Mouse (Mus musculus) G1E (cell line): ENCODE measurements around the gene 4930518I15Rik. TPM values are rescaled to one million over a fixed set of nuclear protein-coding genes. Genes with fewer than 3 reads are reported as not detected.

Experiments
- ATAC-seq: 2 replicates; pipeline ENCODE4 v1.8.0; 2016; ENCODE audit warnings: mild to moderate bottlenecking; ENCODE audit not compliant: insufficient number of reproducible peaks, poor library complexity, low FRiP score, severe bottlenecking; ENCODE audit errors: extremely low read depth
- DNase-seq: peaks from one replicate; pipeline ENCODE4 v3.0.0; 2012; ENCODE audit warnings: low spot score
- H3K27me3 ChIP-seq: 2 replicates; pipeline ENCODE4 v1.6.1; 2012; ENCODE audit warnings: mild to moderate bottlenecking, low read length, inconsistent platforms; ENCODE audit not compliant: insufficient read depth
- H3K36me3 ChIP-seq: replicated peaks from 2 replicates; pipeline ENCODE3; 2012; ENCODE audit warnings: mild to moderate bottlenecking, inconsistent platforms
- H3K4me1 ChIP-seq: 2 replicates; pipeline ENCODE4 v1.6.1; 2012; ENCODE audit warnings: low read depth, low read length, inconsistent platforms, mixed read lengths; ENCODE audit not compliant: insufficient read depth
- H3K4me3 ChIP-seq: 2 replicates; pipeline ENCODE4 v1.5.1; 2012; ENCODE audit warnings: low read depth, mild to moderate bottlenecking, inconsistent platforms, low read length, moderate library complexity, mixed read lengths
- H3K9me3 ChIP-seq: replicated peaks from 2 replicates; pipeline ENCODE4 v1.6.1; 2012; ENCODE audit warnings: inconsistent platforms
- CTCF ChIP-seq: IDR thresholded peaks from 2 replicates; pipeline ENCODE4 v1.5.1; 2012; ENCODE audit warnings: low read depth, low read length, inconsistent platforms, mixed read lengths
- GATA1 ChIP-seq: IDR thresholded peaks from 2 replicates; pipeline ENCODE4 v1.6.1; 2012; ENCODE audit warnings: borderline replicate concordance, low read length, inconsistent platforms, mixed read lengths
- GATA2 ChIP-seq: IDR thresholded peaks from 2 replicates; pipeline ENCODE4 v1.6.1; 2012; ENCODE audit warnings: low read depth, low read length, inconsistent platforms, borderline replicate concordance
- POLR2AphosphoS5 ChIP-seq: IDR thresholded peaks from 2 replicates; pipeline ENCODE4 v1.6.1; 2012; ENCODE audit warnings: low read depth, low read length, inconsistent platforms; ENCODE audit not compliant: insufficient replicate concordance
- TAL1 ChIP-seq: conservative IDR thresholded peaks from 2 replicates; pipeline ENCODE4 v1.6.1; 2012; ENCODE audit warnings: low read depth, low read length, inconsistent platforms, mixed read lengths
- polyA plus RNA-seq: library from polyadenylated mRNA; stranded (reverse); fragments of >175 nt; gene quantifications from 2 replicates; pipeline ENCODE4 v1.2.3, GENCODE M21; 2012
- total RNA-seq, 2 experiments: library from RNA; stranded (forward) in 1 of 2; stranded (reverse) in 1 of 2; fragments of 200-1000 nt in 1 of 2; fragments of >200 nt in 1 of 2; fragmentation: Nextera tagmentation in 1 of 2; gene quantifications; 2 replicates each; pipeline ENCODE4 v1.2.3; 2014 to 2017

The 4930518I15Rik gene
- total and polyA plus RNA-seq, 3 experiments = 0.09 to 4.2 (median 1.6) TPM

DNA sequence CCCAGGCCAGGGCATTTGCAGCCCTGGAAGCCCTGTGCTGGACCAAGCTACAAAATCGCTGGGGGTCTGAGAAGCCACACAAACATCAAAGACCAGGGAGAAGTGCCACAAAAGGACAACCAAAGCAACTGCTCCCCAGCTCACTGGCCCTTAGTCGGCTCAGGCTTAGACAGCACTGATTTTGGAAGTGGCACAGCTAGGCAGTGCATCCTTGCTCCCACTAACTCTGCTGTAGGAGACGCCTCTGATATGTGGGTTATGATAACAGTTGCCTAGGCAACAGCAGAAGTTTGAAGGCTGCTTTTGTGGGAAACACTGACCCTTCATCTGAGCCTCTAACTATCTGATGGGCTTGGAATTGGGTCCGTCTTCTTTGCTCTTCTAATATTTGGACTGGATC is 41.4 kb upstream of the 4930518I15Rik start:
- Histone ChIP-seq H3K27me3 (no peaks in the 10 kb centered on the region), H3K9me3 (no peaks in the 10 kb centered on the region), H3K36me3 (peaks cover 2% of the 10 kb centered on the region), H3K4me3 (no peak overlapping the region), H3K4me1 (peaks cover 36% of the 10 kb centered on the region)
- DNase-seq = peak; percentile 0
- ATAC-seq = no peak
- TF ChIP-seq CTCF (no peak), POLR2AphosphoS5 (no peak), GATA2 (no peak), TAL1 (no peak), GATA1 (no peak)

DNA sequence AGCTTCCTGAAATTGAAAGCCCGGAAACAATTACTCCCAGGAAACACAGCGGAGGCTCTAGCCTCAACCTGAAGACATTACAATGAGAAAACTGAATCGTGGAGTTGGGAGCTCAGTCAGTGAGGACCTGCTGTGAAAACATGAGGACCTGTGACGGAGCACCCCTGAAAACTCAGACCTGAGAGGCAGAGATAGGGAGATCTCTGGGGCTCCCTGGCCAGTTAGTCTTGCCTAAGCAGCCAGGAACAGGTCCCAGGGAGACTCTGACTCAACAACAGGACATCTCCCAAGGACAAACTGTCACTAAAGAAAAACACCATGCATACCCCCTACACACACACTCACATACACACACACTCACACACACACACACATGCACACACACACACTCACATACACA is 40.6 kb upstream of the 4930518I15Rik start:
- Histone ChIP-seq H3K27me3 (no peaks in the 10 kb centered on the region), H3K36me3 (peaks cover 2% of the 10 kb centered on the region), H3K9me3 (no peaks in the 10 kb centered on the region), H3K4me1 (peaks cover 36% of the 10 kb centered on the region), H3K4me3 (no peak overlapping the region)
- TF ChIP-seq POLR2AphosphoS5 (no peak), TAL1 (no peak), CTCF (no peak)
- ATAC-seq (no peak), DNase-seq (peak; percentile 0)

DNA sequence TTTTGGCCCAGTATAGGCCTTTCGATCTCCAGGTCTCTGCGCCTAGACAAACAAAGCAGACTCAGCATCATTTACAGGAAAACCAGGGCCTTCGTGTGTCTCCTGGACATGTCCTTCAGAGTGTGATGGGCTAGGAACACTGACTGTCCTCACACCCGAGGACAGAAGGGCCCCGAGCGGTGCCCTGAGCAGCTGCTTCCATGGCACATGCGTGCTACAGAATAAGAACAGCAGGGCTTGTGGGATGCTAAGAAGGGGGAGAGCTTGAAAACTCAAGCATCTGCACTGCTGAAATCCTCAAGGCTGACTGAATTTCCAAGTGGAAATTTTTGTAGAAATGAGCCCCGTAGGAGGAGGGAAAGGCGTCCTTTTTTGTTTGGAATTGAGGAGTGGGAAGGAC is 39.3 kb upstream of the 4930518I15Rik start:
- Histone ChIP-seq H3K4me3 (no peak overlapping the region), H3K9me3 (no peaks in the 10 kb centered on the region), H3K4me1 (peaks cover 34% of the 10 kb centered on the region), H3K36me3 (peaks cover 2% of the 10 kb centered on the region), H3K27me3 (no peaks in the 10 kb centered on the region)
- DNase-seq (no peak), ATAC-seq (no peak)
- TF ChIP-seq GATA2 = no peak
- TF ChIP-seq CTCF = no peak
- TF ChIP-seq TAL1 = no peak
- TF ChIP-seq POLR2AphosphoS5 = no peak
- TF ChIP-seq GATA1 = no peak

DNA sequence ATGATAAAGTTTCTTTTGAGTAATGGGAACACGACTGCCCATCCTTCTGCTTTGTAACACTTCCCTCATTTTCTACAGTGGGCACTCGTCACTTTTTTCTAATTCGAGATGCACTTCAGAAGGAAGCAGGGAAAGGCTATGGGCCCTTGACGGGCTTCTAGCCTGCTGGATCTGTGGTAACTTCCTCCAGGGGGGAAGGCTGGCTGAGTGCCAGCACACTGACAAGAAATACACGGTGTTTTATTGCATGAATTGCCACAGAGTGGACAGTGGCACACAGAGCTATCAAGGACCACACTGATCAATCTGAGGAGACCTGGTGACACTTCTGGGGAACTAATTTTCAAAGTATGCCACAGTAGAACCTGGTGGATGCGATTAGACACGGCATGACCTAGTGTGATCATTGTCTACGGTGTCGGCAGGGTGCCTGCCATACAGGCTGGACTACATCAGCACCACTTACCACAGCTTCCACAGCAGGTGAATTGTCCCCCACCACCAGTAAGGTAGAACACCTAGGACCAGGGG is 38.7 kb upstream of the 4930518I15Rik start:
- no peaks in the 10 kb centered on the region for H3K27me3 ChIP-seq
- TF ChIP-seq GATA1 (no peak), GATA2 (no peak), POLR2AphosphoS5 (no peak)
- no peaks in the 10 kb centered on the region for H3K9me3 ChIP-seq
- peak; percentile 2 for DNase-seq
- peaks cover 2% of the 10 kb centered on the region for H3K36me3 ChIP-seq
- H3K4me3 ChIP-seq = no peak overlapping the region
- H3K4me1 ChIP-seq = peaks cover 32% of the 10 kb centered on the region
- ATAC-seq = no peak

DNA sequence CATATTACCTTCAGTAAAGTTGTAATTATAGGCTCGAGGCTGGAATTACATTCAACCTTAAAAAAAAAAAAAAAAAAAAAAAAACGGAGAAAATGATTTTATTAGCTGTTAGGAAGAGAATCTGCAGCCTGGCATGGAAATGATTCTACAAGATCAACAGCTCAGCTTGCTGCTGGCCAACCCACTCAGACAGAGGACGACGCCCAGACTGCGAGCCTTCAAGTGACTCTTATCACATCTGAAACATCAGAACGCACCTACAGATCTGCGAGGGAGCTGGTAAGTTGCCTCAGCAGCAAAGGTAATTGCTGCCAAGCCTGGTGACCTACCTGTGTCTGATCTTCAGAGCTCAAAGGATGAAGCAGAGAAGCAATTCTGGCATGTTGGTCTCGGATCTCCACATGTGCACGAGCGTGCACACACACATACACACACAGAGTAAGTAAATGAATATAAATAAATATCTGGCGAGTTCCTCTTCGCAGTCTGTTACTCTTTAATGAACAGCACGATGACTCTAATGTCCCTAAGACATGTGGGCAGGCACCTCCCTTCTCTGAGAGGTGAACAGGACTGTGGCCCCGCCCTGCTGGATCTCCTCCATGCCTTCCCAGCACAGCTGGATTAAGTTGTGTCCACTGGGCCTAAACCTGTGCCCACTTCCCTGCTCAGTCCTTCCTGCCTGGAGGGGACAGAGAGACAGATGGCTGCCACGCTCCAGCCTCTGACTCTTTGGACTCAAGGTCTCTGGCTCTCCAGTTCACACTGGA is 36.9 kb upstream of the 4930518I15Rik start:
- H3K4me1 ChIP-seq = peaks cover 33% of the 10 kb centered on the region
- no peak for ATAC-seq

DNA sequence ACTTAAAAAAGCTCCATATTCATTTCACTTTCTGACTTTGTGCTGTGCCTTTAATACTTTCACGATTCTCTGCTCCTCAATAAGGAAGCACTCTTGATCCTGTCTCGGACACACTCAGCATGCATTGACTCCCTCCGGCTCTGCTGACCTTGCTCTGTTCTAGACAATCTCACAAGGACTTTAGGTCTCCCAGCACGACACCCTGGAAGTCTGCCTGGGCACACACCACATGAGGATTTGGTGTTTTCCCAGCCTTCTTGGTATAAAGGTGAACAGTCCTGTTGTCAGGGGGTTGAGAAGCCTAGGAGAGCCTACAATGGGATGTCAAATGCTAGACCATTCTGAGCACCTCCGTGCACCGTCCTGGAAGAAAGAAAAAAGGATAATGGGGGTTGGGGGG is 35.1 kb upstream of the 4930518I15Rik start:
- Histone ChIP-seq H3K27me3 (peaks cover 2% of the 10 kb centered on the region; the same call in 1 of the 2 replicates), H3K4me3 (no peak overlapping the region), H3K9me3 (no peaks in the 10 kb centered on the region), H3K36me3 (peaks cover 2% of the 10 kb centered on the region), H3K4me1 (peaks cover 28% of the 10 kb centered on the region)
- ATAC-seq (no peak), DNase-seq (no peak)
- TF ChIP-seq GATA2 = no peak
- no peak for TF ChIP-seq POLR2AphosphoS5
- no peak for TF ChIP-seq GATA1
- TF ChIP-seq CTCF = no peak
- no peak for TF ChIP-seq TAL1

More for the DNA sequence above, 36.9 kb upstream of the 4930518I15Rik start:
- Histone ChIP-seq H3K36me3 (peaks cover 2% of the 10 kb centered on the region), H3K27me3 (no peaks in the 10 kb centered on the region), H3K4me3 (no peak overlapping the region), H3K9me3 (no peaks in the 10 kb centered on the region)
- TF ChIP-seq POLR2AphosphoS5 = no peak
- TF ChIP-seq CTCF = no peak
- TF ChIP-seq TAL1 = no peak
- TF ChIP-seq GATA2 = no peak
- no peak for TF ChIP-seq GATA1
- no peak for DNase-seq
